Mouse (Mus musculus) midbrain, embryonic 14.5 days (tissue): Measurements from ENCODE around the gene Ube2s. TPM values are rescaled to one million over a fixed set of nuclear protein-coding genes. Genes with fewer than 3 reads are reported as not detected.
A peak's percentile ranks its signal among the peaks of the same experiment; 100 is the strongest.

Source experiments
- ATAC-seq: fragments of 200-750 bp; cut with Nextera tagmentation; 2 replicates; pipeline ENCODE4 v1.8.0; 2017; ENCODE audit warnings: moderate number of reproducible peaks, moderate library complexity; ENCODE audit not compliant: low FRiP score, low TSS enrichment
- DNase-seq: peaks from one replicate; pipeline ENCODE4 v3.0.0-alpha.2; 2015
- H3K27ac ChIP-seq: fragments of 300-500 bp; sonication (generic); replicated peaks from 2 replicates; pipeline ENCODE4 v1.5.1; 2014; ENCODE audit warnings: mild to moderate bottlenecking, low read depth, low read length, moderate library complexity
- H3K27me3 ChIP-seq: fragments of 300-500 bp; sonication (generic); 2 replicates; pipeline ENCODE4 v1.6.1; 2014; ENCODE audit warnings: low read length, control low read depth, mixed read lengths; ENCODE audit not compliant: control insufficient read depth, insufficient read depth
- H3K36me3 ChIP-seq: fragments of 300-500 bp; sonication (generic); 2 replicates; pipeline ENCODE4 v1.6.1; 2014; ENCODE audit warnings: low read length, control low read depth; ENCODE audit not compliant: control insufficient read depth, insufficient read depth
- H3K4me1 ChIP-seq: fragments of 300-500 bp; sonication (generic); 2 replicates; pipeline ENCODE4 v1.6.1; 2014; ENCODE audit warnings: mild to moderate bottlenecking, antibody characterized with exemption, low read length, control low read depth; ENCODE audit not compliant: control insufficient read depth, insufficient read depth
- H3K4me2 ChIP-seq: fragments of 300-500 bp; sonication (generic); 2 replicates; pipeline ENCODE4 v1.6.1; 2014; ENCODE audit warnings: mild to moderate bottlenecking, low read length, moderate library complexity
- H3K4me3 ChIP-seq: fragments of 300-500 bp; sonication (generic); replicated peaks from 2 replicates; pipeline ENCODE4 v1.5.1; 2014; ENCODE audit warnings: low read depth, low read length
- H3K9ac ChIP-seq: fragments of 300-500 bp; sonication (generic); replicated peaks from 2 replicates; pipeline ENCODE4 v1.6.1; 2014; ENCODE audit warnings: mild to moderate bottlenecking, low read length, moderate library complexity
- H3K9me3 ChIP-seq: fragments of 300-500 bp; sonication (generic); 2 replicates; pipeline ENCODE4 v1.6.1; 2016; ENCODE audit warnings: low read length, control low read depth, mixed read lengths; ENCODE audit not compliant: control insufficient read depth
- WGBS: fragments of 180-500 bp; shearing (Covaris S2); extraction: QIAGEN DNeasy Blood & Tissue Kit; methylation state at CpG from one replicate; pipeline ENCODE4 v1.1.7; 2014; 5-methylcytosine and 5-hydroxymethylcytosine counted together
- polyA plus RNA-seq: library from polyadenylated mRNA; unstranded; fragments of >200 nt; fragmentation: Nextera tagmentation; extraction: Ambion mirVana; gene quantifications from 2 replicates; pipeline ENCODE4 v1.2.1, GENCODE M21; 2014

The Ube2s gene
- polyA plus RNA-seq, 1 experiment from 2014 or later, result 290 TPM

- no peak for DNase-seq
- H3K4me2 ChIP-seq, result no peak overlapping the region
- no peaks in the 10 kb centered on the region for H3K27me3 ChIP-seq
- no peaks in the 10 kb centered on the region for H3K36me3 ChIP-seq
- no peak overlapping the region for H3K4me3 ChIP-seq
- H3K4me1 ChIP-seq, result no peaks in the 10 kb centered on the region
- no peak overlapping the region for H3K9ac ChIP-seq
- H3K27ac ChIP-seq, result no peak overlapping the region
- ATAC-seq, result no peak
- WGBS, result 63% methylated on average over 9 of the region's 9 CpGs
- no peaks in the 10 kb centered on the region for H3K9me3 ChIP-seq
Observed at GRCm38 (mm10) chr7:4849372-4849771, 37.0 kb upstream of the Ube2s start.

GRCm38 (mm10) chr7:4844917-4845309 is 32.5 kb upstream of the Ube2s start:
- peak overlapping the region; percentile 86 for H3K4me2 ChIP-seq
- peak; percentile 93 for DNase-seq
- peak; percentile 84 for ATAC-seq
- peak overlapping the region; percentile 85 for H3K27ac ChIP-seq
- no peaks in the 10 kb centered on the region for H3K9me3 ChIP-seq
- WGBS, result 0% methylated on average over 13 of the region's 13 CpGs
- H3K36me3 ChIP-seq, result no peaks in the 10 kb centered on the region
- H3K9ac ChIP-seq, result peak overlapping the region; percentile 68
- peaks cover 20% of the 10 kb centered on the region for H3K4me1 ChIP-seq
- H3K27me3 ChIP-seq, result no peaks in the 10 kb centered on the region
- peak overlapping the region; percentile 64 for H3K4me3 ChIP-seq

GRCm38 (mm10) chr7:4844245-4844916 is 32.0 kb upstream of the Ube2s start, which contains the start of gene Shisa7:
Gene Shisa7, minus strand, starts transcription at chr7:4844696.
- no peaks in the 10 kb centered on the region for H3K27me3 ChIP-seq
- H3K4me3 ChIP-seq, result peak within 1 kb of the TSS; percentile 64
- WGBS, result under 1% methylated on average over 40 of the region's 41 CpGs
- ATAC-seq, result peak; percentile 60
- H3K9ac ChIP-seq, result peak within 1 kb of the TSS; percentile 68
- peaks cover 20% of the 10 kb centered on the region for H3K4me1 ChIP-seq
- H3K36me3 ChIP-seq, result no peaks in the 10 kb centered on the region
- DNase-seq, result no peak
- H3K4me2 ChIP-seq, result peak within 1 kb of the TSS; percentile 86
- H3K27ac ChIP-seq, result peak within 1 kb of the TSS; percentile 85
- no peaks in the 10 kb centered on the region for H3K9me3 ChIP-seq

- H3K27ac ChIP-seq, result peak overlapping the region; percentile 85
- no peaks in the 10 kb centered on the region for H3K9me3 ChIP-seq
- under 1% methylated on average over 34 of the region's 34 CpGs for WGBS
Observed at GRCm38 (mm10) chr7:4843604-4844244, 31.3 kb upstream of the Ube2s start.

GRCm38 (mm10) chr7:4842634-4843131 is 30.3 kb upstream of the Ube2s start:
- H3K9ac ChIP-seq, result peak overlapping the region; percentile 68
- 2% methylated on average over 16 of the region's 16 CpGs for WGBS
- ATAC-seq, result peak; percentile 32

More at GRCm38 (mm10) chr7:4843604-4844244, 31.3 kb upstream of the Ube2s start:
- H3K4me1 ChIP-seq, result peaks cover 20% of the 10 kb centered on the region
- DNase-seq (peak; percentile 94), ATAC-seq (peak; percentile 69)
- H3K4me3 ChIP-seq, result peak overlapping the region; percentile 64
- H3K27me3 ChIP-seq, result no peaks in the 10 kb centered on the region
- H3K4me2 ChIP-seq, result peak overlapping the region; percentile 86
- H3K9ac ChIP-seq, result peak overlapping the region; percentile 68
- H3K36me3 ChIP-seq, result no peaks in the 10 kb centered on the region

GRCm38 (mm10) chr7:4842077-4842476 is 29.7 kb upstream of the Ube2s start:
- Histone ChIP-seq H3K4me3 (peak overlapping the region; percentile 64), H3K36me3 (no peaks in the 10 kb centered on the region), H3K4me2 (peak overlapping the region; percentile 86), H3K4me1 (peaks cover 20% of the 10 kb centered on the region), H3K9me3 (no peaks in the 10 kb centered on the region), H3K27me3 (no peaks in the 10 kb centered on the region), H3K27ac (peak overlapping the region; percentile 85; the same call in 1 of the 2 replicates), H3K9ac (peak overlapping the region; percentile 68; the same call in 1 of the 2 replicates)
- ATAC-seq (no peak), DNase-seq (no peak)
- WGBS, result 50% methylated on average over 5 of the region's 5 CpGs

More at GRCm38 (mm10) chr7:4842634-4843131, 30.3 kb upstream of the Ube2s start:
- no peaks in the 10 kb centered on the region for H3K36me3 ChIP-seq
- DNase-seq, result peak; percentile 74
- peak overlapping the region; percentile 64 for H3K4me3 ChIP-seq
- H3K4me2 ChIP-seq, result peak overlapping the region; percentile 86
- H3K27ac ChIP-seq, result peak overlapping the region; percentile 85
- H3K9me3 ChIP-seq, result no peaks in the 10 kb centered on the region
- H3K4me1 ChIP-seq, result peaks cover 20% of the 10 kb centered on the region
- H3K27me3 ChIP-seq, result no peaks in the 10 kb centered on the region

GRCm38 (mm10) chr7:4837639-4838038 is 25.2 kb upstream of the Ube2s start:
- Histone ChIP-seq H3K4me2 (peak overlapping the region; percentile 82; the same call in 1 of the 2 replicates), H3K36me3 (0 out of 2 replicates have a peak, but pooled peaks cover 4% of the 10 kb centered on the region), H3K27ac (no peak overlapping the region), H3K9ac (no peak overlapping the region), H3K9me3 (no peaks in the 10 kb centered on the region), H3K4me1 (peaks cover 8% of the 10 kb centered on the region), H3K4me3 (no peak overlapping the region), H3K27me3 (peaks cover 8% of the 10 kb centered on the region; the same call in 1 of the 2 replicates)
- ATAC-seq (no peak), DNase-seq (no peak)
- WGBS, result 15% methylated on average over 1 of the region's 1 CpGs

GRCm38 (mm10) chr7:4836351-4836792 is 24.0 kb upstream of the Ube2s start:
- Histone ChIP-seq H3K4me1 (no peaks in the 10 kb centered on the region), H3K4me3 (peak overlapping the region; percentile 62), H3K27ac (peak overlapping the region; percentile 90), H3K9ac (peak overlapping the region; percentile 82), H3K27me3 (peaks cover 8% of the 10 kb centered on the region; the same call in 1 of the 2 replicates), H3K36me3 (0 out of 2 replicates have a peak, but pooled peaks cover 7% of the 10 kb centered on the region), H3K9me3 (no peaks in the 10 kb centered on the region), H3K4me2 (peak overlapping the region; percentile 82)
- WGBS, result under 1% methylated on average over 51 of the region's 51 CpGs
- peak; percentile 88 for DNase-seq
- ATAC-seq, result peak; percentile 87
